Mouse (Mus musculus) brain, embryonic 14.5 days (tissue): ENCODE measurements around the gene Nin.

ENCODE experiments used
- CTCF ChIP-seq: fragments of 200-500 bp; IDR thresholded peaks from 2 replicates; pipeline ENCODE4 v1.5.1; 2012; ENCODE audit warnings: inconsistent platforms, mild to moderate bottlenecking, moderate library complexity, borderline replicate concordance; ENCODE audit not compliant: insufficient read depth, insufficient read length; ENCODE audit errors: extremely low read depth
- POLR2A ChIP-seq: fragments of 200-500 bp; IDR thresholded peaks from 2 replicates; pipeline ENCODE4 v1.6.1; 2012; ENCODE audit warnings: mild to moderate bottlenecking, inconsistent platforms, borderline replicate concordance; ENCODE audit not compliant: poor library complexity, insufficient read depth, insufficient read length, severe bottlenecking; ENCODE audit errors: extremely low read depth

DNA sequence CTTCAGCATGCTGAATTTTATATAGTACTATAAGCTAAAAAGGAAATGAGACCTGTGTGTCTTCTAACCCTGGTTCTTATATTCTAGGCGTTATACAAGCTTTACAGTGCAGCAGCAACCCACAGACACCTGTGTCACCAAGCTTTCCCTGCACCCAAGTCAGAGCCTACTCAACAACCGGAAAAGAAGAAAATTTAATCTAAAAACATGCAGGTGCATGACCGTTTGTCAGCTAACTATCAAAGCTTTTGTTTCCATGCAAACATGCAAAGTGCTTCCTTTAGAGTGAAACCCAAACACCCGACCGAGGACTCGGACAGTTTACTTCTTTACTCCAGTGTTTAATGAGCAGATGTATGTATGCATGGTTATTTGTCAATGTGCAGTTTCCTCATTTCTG, 150.4 kb downstream of the Nin start:
- TF ChIP-seq CTCF = no peak
- no peak for TF ChIP-seq POLR2A
